Comparison of ENCODE assay signal across 9 mouse cellular contexts in the genomic region with DNA sequence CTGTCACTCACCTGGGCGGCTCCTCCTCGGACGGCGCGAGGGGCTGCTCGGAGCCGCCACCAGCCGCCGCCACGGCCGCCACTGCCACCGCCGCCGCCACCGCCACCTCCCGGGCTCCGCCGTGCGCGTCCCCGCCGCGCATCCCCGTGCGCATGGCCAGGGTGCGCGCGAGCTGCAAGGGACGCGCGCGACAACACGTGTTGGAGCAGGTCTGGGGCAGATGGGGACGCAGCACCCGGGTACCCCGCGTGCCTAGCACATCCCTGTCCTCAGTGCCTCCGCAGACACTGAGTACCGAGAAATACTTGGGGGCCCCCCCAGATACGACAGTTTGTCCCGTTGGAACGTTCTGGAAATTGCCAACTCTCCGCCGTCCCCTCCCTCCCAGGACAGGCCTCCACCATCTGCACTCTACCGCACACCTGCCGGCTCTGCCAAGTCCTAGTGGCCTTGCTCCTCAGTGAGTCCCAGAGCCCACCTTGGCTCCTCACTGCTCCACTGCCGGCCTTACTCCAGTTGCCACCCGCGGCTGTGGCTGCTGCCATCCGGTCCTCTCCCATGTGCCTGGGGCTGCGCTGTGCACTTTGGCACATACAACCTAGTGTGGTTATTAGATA. TPM values are rescaled to one million over a fixed set of nuclear protein-coding genes. Genes with fewer than 3 reads are reported as not detected.
A peak's percentile ranks its signal among the peaks of the same experiment; 100 is the strongest.
DNase-seq lines count a peak whose midpoint lies in the region; ATAC-seq lines count a peak whose summit lies in the region.
"Had no signal": no experiment of that assay in that cellular context is flagged by ENCODE, and none has a peak within 500 bp of the region (broad histone marks: within the 10 kb centered on the region; RNA-seq: fewer than 3 reads in every experiment).

TSS of gene Lingo3 (minus strand) at position 109 of the 617 bp plus-strand sequence.

- H3K9me3 ChIP-seq in midbrain, embryonic 14.5 days (ENCODE audit: control insufficient read depth, low read length) = no peaks in the 10 kb centered on the region

- H3K4me1 ChIP-seq in midbrain, embryonic 14.5 days (ENCODE audit: control insufficient read depth, insufficient read depth, low read length) = 0 out of 2 replicates have a peak, but pooled peaks cover 6% of the 10 kb centered on the region

- peak; percentile 46 to 61 for DNase-seq in kidney, postnatal 4 days
- no peak for DNase-seq in kidney, postnatal 14 days
- DNase-seq in cerebellum, adult 11 months = peak; percentile 76
- DNase-seq in frontal cortex, adult 2 months (ENCODE audit: extremely low spot score in 1 of 2, low spot score in 1 of 2) = peak in 1 of 2 experiments; percentile 59
- DNase-seq in layer of hippocampus, postnatal 10 days (ENCODE audit: low spot score in 2 of 2) = peak; percentile 66 to 76
- DNase-seq in midbrain, embryonic 14.5 days = peak; percentile 79
- no peak for DNase-seq in spleen, adult 12 weeks (ENCODE audit: low spot score)
- no peak for DNase-seq in ovary, postnatal 36 days (ENCODE audit: low spot score)

- peak within 1 kb of the TSS; percentile 56 for H3K9ac ChIP-seq in midbrain, embryonic 14.5 days (replicated peaks; ENCODE audit: low read length)

- H3K36me3 ChIP-seq in midbrain, embryonic 14.5 days (ENCODE audit: control insufficient read depth, insufficient read depth, low read length) = no peaks in the 10 kb centered on the region

- H3K4me2 ChIP-seq in midbrain, embryonic 14.5 days (ENCODE audit: low read length) = peak within 1 kb of the TSS; percentile 73

- H3K27ac ChIP-seq in midbrain, embryonic 14.5 days (replicated peaks; ENCODE audit: low read depth, low read length) = no peak within 1 kb of the TSS

- H3K27me3 ChIP-seq in midbrain, embryonic 14.5 days (ENCODE audit: control insufficient read depth, insufficient read depth, low read length) = peaks cover 30% of the 10 kb centered on the region

- peak within 1 kb of the TSS; percentile 48 for H3K4me3 ChIP-seq in midbrain, embryonic 14.5 days (replicated peaks; ENCODE audit: low read depth, low read length)

- peak; percentile 11; the same call in 1 of the 2 replicates for ATAC-seq in midbrain, embryonic 14.5 days (ENCODE audit: low FRiP score, low TSS enrichment)

- 4% methylated on average over 50 of the region's 51 CpGs for WGBS in midbrain, embryonic 14.5 days

RNA-seq across cellular contexts. Expression of gene Lingo3, which starts in this region (rescaled TPM):
- 16.0 and 20.3 TPM in 2 replicates for polyA plus RNA-seq in frontal cortex, adult 2 months (2012; rRNA removed)
- 10 to 100 TPM; 20.4 to 25.9 TPM for total RNA-seq in layer of hippocampus, postnatal 10 days (2021)
- polyA plus RNA-seq in midbrain, embryonic 14.5 days (2014; fragmentation: Nextera tagmentation; extraction: Ambion mirVana) = 6.2 and 7.3 TPM in 2 replicates
- total RNA-seq: liver, adult 2 months had no signal

Comparison
In these comparisons a context has a peak if more than half of its experiments do, and no peak if none do; other contexts are left out.
1. DNase-seq: peak in kidney, postnatal 4 days (2 of 2), cerebellum, adult 11 months (single experiment), layer of hippocampus, postnatal 10 days (2 of 2) and midbrain, embryonic 14.5 days (single experiment); none in kidney, postnatal 14 days (single experiment), spleen, adult 12 weeks (single experiment) and ovary, postnatal 36 days (single experiment).